Mouse (Mus musculus) bone marrow macrophage, adult 2 months (primary cell): ENCODE measurements around the gene Ndufa4l2.

Source experiments
- CTCF ChIP-seq: IDR thresholded peaks from 2 replicates; pipeline ENCODE4 v1.5.1; 2012; ENCODE audit warnings: low read depth, mild to moderate bottlenecking, low read length, moderate library complexity
- POLR2A ChIP-seq: IDR thresholded peaks from 2 replicates; pipeline ENCODE4 v1.6.1; 2012; ENCODE audit warnings: mild to moderate bottlenecking, low read depth, low read length, borderline replicate concordance

- TF ChIP-seq POLR2A (no peak), CTCF (no peak)
Observed at GRCm38 (mm10) chr10:127530945-127531344, 16.2 kb downstream of the Ndufa4l2 start.
